Comparison of ENCODE assay signal across 19 mouse cellular contexts in genomic region chr13:3951198-3951914, GRCm38 (mm10). TPM values are rescaled to one million over a fixed set of nuclear protein-coding genes. Genes with fewer than 3 reads are reported as not detected.
A peak's percentile ranks its signal among the peaks of the same experiment; 100 is the strongest.
DNase-seq lines count a peak whose midpoint lies in the region; ATAC-seq and TF ChIP-seq lines count a peak whose summit lies in the region.
"Had no signal": no experiment of that assay in that cellular context is flagged by ENCODE, and none has a peak within 500 bp of the region (broad histone marks: within the 10 kb centered on the region; RNA-seq: fewer than 3 reads in every experiment).

No protein-coding gene starts in this region.

- no peaks in the 10 kb centered on the region for H3K4me1 ChIP-seq in kidney, postnatal 0 days (replicated peaks; ENCODE audit: insufficient read depth, low read length)
- no peaks in the 10 kb centered on the region for H3K4me1 ChIP-seq in ES-E14 (ENCODE audit: control insufficient read depth in 2 of 2, insufficient read depth in 2 of 2, low read length in 2 of 2, poor library complexity in 1 of 2)
- H3K4me1 ChIP-seq: megakaryocyte, embryonic 14.5 days had no signal

- H3K4me2 ChIP-seq in kidney, postnatal 0 days (ENCODE audit: low read length), result no peak overlapping the region

- no peaks in the 10 kb centered on the region for H3K9me3 ChIP-seq in kidney, postnatal 0 days (replicated peaks; ENCODE audit: low read length)
- H3K9me3 ChIP-seq in ES-E14 (ENCODE audit: control insufficient read depth, insufficient read depth, low read depth, low read length), result no peaks in the 10 kb centered on the region
- H3K9me3 ChIP-seq: megakaryocyte, embryonic 14.5 days had no signal

- ATAC-seq in kidney, postnatal 0 days (replicated peaks; ENCODE audit: low FRiP score, low read depth), result no peak
- ATAC-seq in monocyte, adult 5-6 weeks (replicated peaks; ENCODE audit: insufficient number of reproducible peaks, low FRiP score, low TSS enrichment, poor library complexity, severe bottlenecking), result no peak

- H3K4me3 ChIP-seq in kidney, postnatal 0 days (replicated peaks; ENCODE audit: low read depth, low read length), result no peak overlapping the region
- no peak overlapping the region for H3K4me3 ChIP-seq in ES-E14 (ENCODE audit: insufficient read depth in 1 of 2, low read depth in 1 of 2, low read length in 2 of 2, poor library complexity in 1 of 2, severe bottlenecking in 1 of 2)
- H3K4me3 ChIP-seq: heart, adult 2 months; megakaryocyte, embryonic 14.5 days had no signal

- 81% methylated on average over 6 of the region's 6 CpGs for WGBS in kidney, postnatal 0 days

- in situ Hi-C loops in ES-E14 (cut with MboI; ENCODE audit: low sequenced_read_pairs in 2 of 2, unreplicated experiment in 2 of 2), result no loop called here

- TF ChIP-seq CTCF in kidney, postnatal 0 days (IDR thresholded peaks at IDR 0.05; ENCODE audit: low read depth), result peak; percentile 29; the same call in 1 of the 2 replicates

- H3K27ac ChIP-seq in kidney, postnatal 0 days, result no peak overlapping the region
- H3K27ac ChIP-seq in ES-E14 (ENCODE audit: insufficient read depth, low read depth, low read length, poor library complexity, severe bottlenecking), result no peak overlapping the region
- H3K27ac ChIP-seq: heart, adult 2 months had no signal

- no peaks in the 10 kb centered on the region for H3K27me3 ChIP-seq in kidney, postnatal 0 days (ENCODE audit: insufficient read depth, low read length)
- H3K27me3 ChIP-seq: megakaryocyte, embryonic 14.5 days had no signal

- DNase-seq in kidney, postnatal 0 days (ENCODE audit: low spot score), result no peak
- no peak for DNase-seq in kidney, adult 8-10 months
- peak; percentile 11 for DNase-seq in 416B (ENCODE audit: low read depth)
- DNase-seq in ES-E14 (ENCODE audit: low read depth, low spot score), result peak; percentile 15
- peak; percentile 6 for DNase-seq in c-Kit-positive CD71-positive TER-119-positive erythroid progenitor cells, embryonic 14.5 days (ENCODE audit: low spot score)
- no peak for DNase-seq in cerebellum, postnatal 4 days (ENCODE audit: low spot score in 2 of 2)
- DNase-seq in cerebellum, postnatal 14 days, result no peak
- DNase-seq: cerebellum, postnatal 36 days; heart, adult 2 months; heart, postnatal 36 days; kidney, adult 11 months; lung, adult 18-20 months; right cerebral cortex, postnatal 14 days; thymus, postnatal 36 days had no signal

- no peaks in the 10 kb centered on the region for H3K36me3 ChIP-seq in kidney, postnatal 0 days (ENCODE audit: insufficient read depth, low read length)
- H3K36me3 ChIP-seq in ES-E14 (ENCODE audit: control insufficient read depth, insufficient read depth, low read length, poor library complexity, severe bottlenecking), result no peaks in the 10 kb centered on the region

- H3K9ac ChIP-seq in kidney, postnatal 0 days (ENCODE audit: low read depth, low read length), result no peak overlapping the region
- no peak overlapping the region for H3K9ac ChIP-seq in ES-E14 (ENCODE audit: insufficient read depth, low read depth, low read length, poor library complexity, severe bottlenecking)

TF ChIP-seq in ES-E14, 5 proteins besides CTCF, POLR2A, EP300 and RAD21:
- TF ChIP-seq MAFK (IDR thresholded peaks at IDR 0.05; ENCODE audit: insufficient read depth, low read depth, low read length) (no peak), CHD2 (IDR thresholded peaks at IDR 0.05; ENCODE audit: low read depth, low read length) (no peak), ZNF384 (IDR thresholded peaks at IDR 0.05; ENCODE audit: low read depth, low read length) (no peak), ZC3H11A (IDR thresholded peaks at IDR 0.05; ENCODE audit: borderline replicate concordance, low read depth, low read length) (no peak), HCFC1 (IDR thresholded peaks at IDR 0.05; ENCODE audit: borderline replicate concordance, insufficient read depth, low read length) (no peak)

RNA-seq across cellular contexts. Expression of gene Ucn3, which starts 6.2 kb away (rescaled TPM):
- polyA plus RNA-seq in kidney, postnatal 0 days (2015; fragmentation: Nextera tagmentation; extraction: Ambion mirVana), result not detected in 2 replicates
- not detected in 2 replicates for total RNA-seq in ES-E14 (2012; rRNA removed)
- total RNA-seq in monocyte, adult 5-6 weeks (2017), result not detected in 3 replicates
- total RNA-seq: heart, adult 2 months; heart, postnatal 36 days; layer of hippocampus, adult 18-20 months had no signal
- polyA plus RNA-seq: embryonic facial prominence, embryonic 14.5 days; heart, adult 2 months had no signal

RNA-seq across cellular contexts. Expression of gene Tubal3, which starts 33.3 kb away (rescaled TPM):
- polyA plus RNA-seq in kidney, postnatal 0 days (2015; fragmentation: Nextera tagmentation; extraction: Ambion mirVana), result not detected in 2 replicates
- not detected in 2 replicates for total RNA-seq in ES-E14 (2012; rRNA removed)
- total RNA-seq in monocyte, adult 5-6 weeks (2017), result not detected in 3 replicates
- total RNA-seq: heart, adult 2 months; heart, postnatal 36 days; layer of hippocampus, adult 18-20 months; left cerebral cortex, postnatal 36 days had no signal
- polyA plus RNA-seq: heart, adult 2 months had no signal

RNA-seq across cellular contexts. Expression of gene Net1, which starts 33.3 kb away (rescaled TPM):
- polyA plus RNA-seq in kidney, postnatal 0 days (2015; fragmentation: Nextera tagmentation; extraction: Ambion mirVana), result 46.0 and 52.4 TPM in 2 replicates
- 17.4 and 21.1 TPM in 2 replicates for total RNA-seq in ES-E14 (2012; rRNA removed)
- 24.7 to 34.8 TPM (median 25.9 TPM) in 3 replicates for total RNA-seq in monocyte, adult 5-6 weeks (2017)

Comparison
In these comparisons a context has a peak if more than half of its experiments do, and no peak if none do; other contexts are left out.
1. DNase-seq: peak in 416B (single experiment), ES-E14 (single experiment) and c-Kit-positive CD71-positive TER-119-positive erythroid progenitor cells, embryonic 14.5 days (single experiment); none in kidney, postnatal 0 days (single experiment), kidney, adult 8-10 months (0 of 2), cerebellum, postnatal 4 days (0 of 2) and cerebellum, postnatal 14 days (0 of 2).